Mouse (Mus musculus): ENCODE data around the gene Palmd. TPM values are rescaled to one million over a fixed set of nuclear protein-coding genes. Genes with fewer than 3 reads are reported as not detected.

Palmd gene
- polyA plus RNA-seq, 1 experiment from 2014 or later: 19.7 TPM

DNA sequence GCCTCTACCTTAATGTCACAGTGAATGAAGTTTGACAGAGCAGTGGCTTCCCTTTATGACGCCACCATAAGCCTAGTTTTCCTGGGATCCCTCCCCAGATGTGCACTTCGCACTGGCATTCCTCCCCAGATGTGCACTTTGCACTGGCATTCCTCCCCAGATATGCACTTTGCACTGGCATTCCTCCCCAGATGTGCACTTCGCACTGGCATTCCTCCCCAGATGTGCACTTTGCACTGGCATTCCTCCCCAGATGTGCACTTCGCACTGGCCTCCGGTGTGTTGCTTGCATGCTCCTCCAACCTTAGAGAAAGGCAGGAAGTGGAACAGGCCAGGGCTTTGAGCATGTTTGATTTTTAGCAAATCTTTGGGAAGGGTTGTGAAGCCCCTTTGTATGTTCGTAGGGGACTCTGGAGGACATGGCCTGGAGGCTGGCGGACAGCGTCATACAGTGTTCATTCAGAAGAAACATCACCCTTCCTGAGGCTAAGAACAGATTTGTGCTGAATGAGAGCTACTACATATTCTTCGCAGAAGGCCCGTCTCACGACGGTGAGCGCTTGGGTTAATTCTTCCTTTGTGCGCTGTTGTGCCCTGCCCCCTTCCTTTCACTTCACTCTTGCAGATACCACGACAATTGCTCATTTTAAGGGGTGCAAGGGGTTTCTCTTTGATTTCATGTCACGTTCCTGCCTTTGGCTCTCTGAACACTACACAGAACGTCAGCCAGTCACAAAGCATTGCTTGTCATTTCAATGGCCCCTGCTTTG, 77.2 kb downstream of the Palmd start:
- 43% methylated on average over 17 of the region's 17 CpGs for WGBS
- peak; percentile 67 for ATAC-seq
- Histone ChIP-seq H3K4me1 (replicated peaks; ENCODE audit: control insufficient read depth, insufficient read depth, low read length) (no peaks in the 10 kb centered on the region), H3K4me2 (ENCODE audit: low read length) (no peak overlapping the region), H3K9ac (replicated peaks; ENCODE audit: low read depth, low read length) (no peak overlapping the region), H3K27me3 (replicated peaks; ENCODE audit: control insufficient read depth, insufficient read depth, low read length) (no peaks in the 10 kb centered on the region), H3K36me3 (ENCODE audit: control insufficient read depth, insufficient read depth) (no peaks in the 10 kb centered on the region), H3K4me3 (replicated peaks; ENCODE audit: low read length) (no peak overlapping the region), H3K27ac (ENCODE audit: low read length) (no peak overlapping the region), H3K9me3 (ENCODE audit: control insufficient read depth, low read length) (no peaks in the 10 kb centered on the region)

GRCm38 (mm10) chr3:116890576-116890975, 78.2 kb downstream of the Palmd start:
- no peak overlapping the region for H3K4me3 ChIP-seq (replicated peaks; ENCODE audit: low read length)
- no peak overlapping the region for H3K27ac ChIP-seq (ENCODE audit: low read length)
- no peaks in the 10 kb centered on the region for H3K9me3 ChIP-seq (ENCODE audit: control insufficient read depth, low read length)
- H3K9ac ChIP-seq (replicated peaks; ENCODE audit: low read depth, low read length): no peak overlapping the region
- 98% methylated on average over 4 of the region's 4 CpGs for WGBS
- no peaks in the 10 kb centered on the region for H3K36me3 ChIP-seq (ENCODE audit: control insufficient read depth, insufficient read depth)
- H3K4me1 ChIP-seq (replicated peaks; ENCODE audit: control insufficient read depth, insufficient read depth, low read length): no peaks in the 10 kb centered on the region
- ATAC-seq: no peak
- H3K27me3 ChIP-seq (replicated peaks; ENCODE audit: control insufficient read depth, insufficient read depth, low read length): no peaks in the 10 kb centered on the region
- H3K4me2 ChIP-seq (ENCODE audit: low read length): no peak overlapping the region

- no peak overlapping the region for H3K4me3 ChIP-seq (replicated peaks; ENCODE audit: low read length)
- no peak for ATAC-seq
- no peaks in the 10 kb centered on the region for H3K9me3 ChIP-seq (ENCODE audit: control insufficient read depth, low read length)
- no peak overlapping the region for H3K4me2 ChIP-seq (ENCODE audit: low read length)
- no peak overlapping the region for H3K9ac ChIP-seq (replicated peaks; ENCODE audit: low read depth, low read length)
- no peaks in the 10 kb centered on the region for H3K36me3 ChIP-seq (ENCODE audit: control insufficient read depth, insufficient read depth)
- no peaks in the 10 kb centered on the region for H3K4me1 ChIP-seq (replicated peaks; ENCODE audit: control insufficient read depth, insufficient read depth, low read length)
- H3K27ac ChIP-seq (ENCODE audit: low read length): no peak overlapping the region
- H3K27me3 ChIP-seq (replicated peaks; ENCODE audit: control insufficient read depth, insufficient read depth, low read length): no peaks in the 10 kb centered on the region
- 83% methylated on average over 7 of the region's 7 CpGs for WGBS
Measured at GRCm38 (mm10) chr3:116889358-116889757, 79.4 kb downstream of the Palmd start.

DNA sequence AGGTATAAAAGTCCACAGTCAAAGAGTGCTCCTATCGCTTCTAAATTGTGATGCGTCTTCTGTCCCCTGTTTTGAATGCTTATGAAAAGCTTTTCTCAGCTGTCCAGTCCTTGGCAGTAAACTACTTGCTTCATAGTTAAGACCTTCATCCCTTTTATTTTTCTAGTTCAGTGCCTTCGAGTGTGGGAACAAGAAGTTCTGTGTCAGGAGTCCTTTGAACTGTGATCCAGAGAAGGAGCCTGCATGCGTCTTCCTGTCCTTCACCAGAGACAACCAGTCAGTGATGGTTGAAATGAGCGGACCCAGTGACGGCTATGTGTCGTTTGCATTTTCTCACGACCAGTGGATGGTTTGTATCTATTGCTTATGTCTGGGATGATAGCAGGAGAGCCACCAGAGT, 83.8 kb downstream of the Palmd start:
- Histone ChIP-seq H3K4me1 (replicated peaks; ENCODE audit: control insufficient read depth, insufficient read depth, low read length) (no peaks in the 10 kb centered on the region), H3K4me2 (ENCODE audit: low read length) (no peak overlapping the region), H3K36me3 (ENCODE audit: control insufficient read depth, insufficient read depth) (no peaks in the 10 kb centered on the region), H3K27me3 (replicated peaks; ENCODE audit: control insufficient read depth, insufficient read depth, low read length) (no peaks in the 10 kb centered on the region), H3K9me3 (ENCODE audit: control insufficient read depth, low read length) (no peaks in the 10 kb centered on the region), H3K9ac (replicated peaks; ENCODE audit: low read depth, low read length) (no peak overlapping the region), H3K27ac (ENCODE audit: low read length) (no peak overlapping the region), H3K4me3 (replicated peaks; ENCODE audit: low read length) (no peak overlapping the region)
- 81% methylated on average over 8 of the region's 8 CpGs for WGBS
- no peak for ATAC-seq

DNA sequence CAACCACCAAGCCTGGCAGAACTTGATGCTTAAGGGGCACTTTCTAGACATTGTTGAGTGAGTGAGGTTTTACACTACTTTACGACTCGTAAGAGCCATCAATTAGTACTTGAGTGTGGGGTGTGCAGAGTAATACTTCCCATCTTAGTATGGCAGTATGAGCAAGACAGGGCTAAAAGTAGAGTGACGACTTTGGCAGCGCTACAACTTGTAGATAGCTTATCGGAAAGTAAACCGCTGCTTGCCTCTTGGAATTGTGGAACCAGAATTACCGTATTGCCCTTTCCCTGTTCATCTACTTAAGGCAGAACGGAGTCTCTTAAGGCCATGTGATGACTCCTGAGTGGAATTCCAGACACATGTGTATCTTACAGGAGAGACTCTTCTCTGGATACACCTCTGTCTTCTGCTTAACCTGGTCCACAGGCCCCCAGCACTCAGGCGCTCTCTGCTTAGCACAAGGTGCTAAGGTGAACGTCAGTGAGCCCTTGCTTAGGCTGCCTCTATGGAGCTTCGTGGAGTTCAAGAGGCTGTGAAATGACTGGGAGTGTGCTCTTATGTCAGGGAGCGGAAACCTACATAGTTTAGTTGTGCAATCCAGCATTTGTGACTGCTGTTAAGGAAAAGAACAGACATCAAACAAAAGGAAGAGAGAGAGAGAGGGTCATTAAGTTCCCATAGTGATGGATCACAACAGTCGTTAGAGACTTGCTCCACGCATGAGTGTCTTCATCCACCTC, 86.4 kb downstream of the Palmd start:
- no peak overlapping the region for H3K27ac ChIP-seq (ENCODE audit: low read length)
- no peaks in the 10 kb centered on the region for H3K4me1 ChIP-seq (replicated peaks; ENCODE audit: control insufficient read depth, insufficient read depth, low read length)
- H3K4me3 ChIP-seq (replicated peaks; ENCODE audit: low read length): no peak overlapping the region
- no peaks in the 10 kb centered on the region for H3K9me3 ChIP-seq (ENCODE audit: control insufficient read depth, low read length)
- H3K27me3 ChIP-seq (replicated peaks; ENCODE audit: control insufficient read depth, insufficient read depth, low read length): no peaks in the 10 kb centered on the region
- H3K4me2 ChIP-seq (ENCODE audit: low read length): no peak overlapping the region
- no peaks in the 10 kb centered on the region for H3K36me3 ChIP-seq (ENCODE audit: control insufficient read depth, insufficient read depth)
- no peak for ATAC-seq
- H3K9ac ChIP-seq (replicated peaks; ENCODE audit: low read depth, low read length): no peak overlapping the region
- 92% methylated on average over 14 of the region's 14 CpGs for WGBS

GRCm38 (mm10) chr3:116870372-116870771, 98.4 kb downstream of the Palmd start:
- no peaks in the 10 kb centered on the region for H3K36me3 ChIP-seq (ENCODE audit: control insufficient read depth, insufficient read depth)
- H3K4me2 ChIP-seq (ENCODE audit: low read length): no peak overlapping the region
- H3K4me1 ChIP-seq (replicated peaks; ENCODE audit: control insufficient read depth, insufficient read depth, low read length): no peaks in the 10 kb centered on the region
- H3K4me3 ChIP-seq (replicated peaks; ENCODE audit: low read length): no peak overlapping the region
- H3K27me3 ChIP-seq (replicated peaks; ENCODE audit: control insufficient read depth, insufficient read depth, low read length): no peaks in the 10 kb centered on the region
- H3K9ac ChIP-seq (replicated peaks; ENCODE audit: low read depth, low read length): no peak overlapping the region
- H3K27ac ChIP-seq (ENCODE audit: low read length): no peak overlapping the region
- no peaks in the 10 kb centered on the region for H3K9me3 ChIP-seq (ENCODE audit: control insufficient read depth, low read length)
- 28% methylated on average over 3 of the region's 3 CpGs for WGBS
- ATAC-seq: no peak

Other genes with a start within 250 kb of the Palmd start
- 14.0 and 15.0 TPM in 2 replicates for gene Agl, start 160.8 kb downstream of the Palmd start, polyA plus RNA-seq (2015; fragmentation: Nextera tagmentation; extraction: Ambion mirVana)
- 3.4 and 4.0 TPM in 2 replicates for gene Frrs1, start 109.5 kb downstream of the Palmd start, polyA plus RNA-seq (2015; fragmentation: Nextera tagmentation; extraction: Ambion mirVana)
- not detected in 2 replicates for gene 4930455H04Rik, start 720 bp downstream of the Palmd start, polyA plus RNA-seq (2015; fragmentation: Nextera tagmentation; extraction: Ambion mirVana)

Data from forebrain, embryonic 16.5 days (tissue).